Mouse (Mus musculus) CH12F3 (cell line): ENCODE measurements around the gene Kansl1l.

Source experiments
- in situ Hi-C: fragments of 300-500 bp; cut with MboI; formaldehyde crosslinking; loops from 2 replicates; pipeline ENCODE4 v1.14.3; 2020; ENCODE audit warnings: low sequenced_read_pairs

Kansl1l gene

GRCm38 (mm10) chr1:66817453-66817839 lies at the start of gene Kansl1l:
Kansl1l (minus strand) TSS chr1:66817562.
- in situ Hi-C loops, result no loop called here

- in situ Hi-C loops, result no loop called here
Observed at GRCm38 (mm10) chr1:66865633-66866032, 48.3 kb upstream of the Kansl1l start.

GRCm38 (mm10) chr1:66863741-66864495 lies 46.6 kb upstream of the Kansl1l start:
- in situ Hi-C loops, result no loop called here

- in situ Hi-C loops, result no loop called here
Observed at GRCm38 (mm10) chr1:66862712-66863511, 45.5 kb upstream of the Kansl1l start, which contains the start of gene Acadl. Acadl (minus strand) TSS chr1:66863277.

GRCm38 (mm10) chr1:66861764-66862672 lies 44.7 kb upstream of the Kansl1l start:
- in situ Hi-C loops, result no loop called here

GRCm38 (mm10) chr1:66847506-66847905 lies 30.1 kb upstream of the Kansl1l start:
- in situ Hi-C loops, result no loop called here

GRCm38 (mm10) chr1:66845690-66846318 lies 28.4 kb upstream of the Kansl1l start:
- in situ Hi-C loops, result no loop called here

- in situ Hi-C loops, result no loop called here
Observed at GRCm38 (mm10) chr1:66841938-66842337, 24.6 kb upstream of the Kansl1l start.

- in situ Hi-C loops, result no loop called here
Observed at GRCm38 (mm10) chr1:66841510-66841909, 24.1 kb upstream of the Kansl1l start.

GRCm38 (mm10) chr1:66839755-66840438 lies 22.5 kb upstream of the Kansl1l start:
- in situ Hi-C loops, result no loop called here

- in situ Hi-C loops, result no loop called here
Observed at GRCm38 (mm10) chr1:66839135-66839534, 21.8 kb upstream of the Kansl1l start.

GRCm38 (mm10) chr1:66838184-66839042 lies 21.1 kb upstream of the Kansl1l start:
- in situ Hi-C loops, result no loop called here

- in situ Hi-C loops, result no loop called here
Observed at GRCm38 (mm10) chr1:66837207-66837606, 19.8 kb upstream of the Kansl1l start.

- in situ Hi-C loops, result no loop called here
Observed at GRCm38 (mm10) chr1:66832636-66833165, 15.3 kb upstream of the Kansl1l start.

GRCm38 (mm10) chr1:66831824-66832600 lies 14.7 kb upstream of the Kansl1l start:
- in situ Hi-C loops, result no loop called here

- in situ Hi-C loops, result no loop called here
Observed at GRCm38 (mm10) chr1:66829400-66830080, 12.2 kb upstream of the Kansl1l start.

- in situ Hi-C loops, result no loop called here
Observed at GRCm38 (mm10) chr1:66821966-66822365, 4.6 kb upstream of the Kansl1l start.
